Mouse (Mus musculus) lung, postnatal 36 days (tissue): ENCODE data around the gene Ripk1.
A peak's percentile ranks its signal among the peaks of the same experiment; 100 is the strongest.

Experiments
- DNase-seq: peaks from one replicate; pipeline ENCODE4 v3.0.0; 2022; ENCODE audit warnings: mixed read lengths

The Ripk1 gene

GRCm38 (mm10) chr13:34002058-34003006 is at the start of gene Ripk1, which contains the start of gene Serpinb6a:
Ripk1 (plus strand) TSS chr13:34002363.
Serpinb6a (minus strand) TSS chr13:34002794.
- DNase-seq: peak; percentile 96

GRCm38 (mm10) chr13:33952947-33953346 is 49.2 kb upstream of the Ripk1 start:
- no peak for DNase-seq

- peak; percentile 71 for DNase-seq
These were observed 45.4 kb upstream of the Ripk1 start for GRCm38 (mm10) chr13:33956571-33957421.

- no peak for DNase-seq
These were observed 42.4 kb upstream of the Ripk1 start for GRCm38 (mm10) chr13:33959771-33960170.

- DNase-seq: peak; percentile 75
These were observed 37.7 kb upstream of the Ripk1 start, which contains the start of gene Nqo2 for GRCm38 (mm10) chr13:33964206-33965046. Nqo2 (plus strand) TSS chr13:33964687.

GRCm38 (mm10) chr13:33965056-33966024 is 36.8 kb upstream of the Ripk1 start:
- DNase-seq: peak; percentile 52

- DNase-seq: no peak
These were observed 36.1 kb upstream of the Ripk1 start for GRCm38 (mm10) chr13:33966025-33966412.

GRCm38 (mm10) chr13:33966574-33966973 is 35.6 kb upstream of the Ripk1 start:
- no peak for DNase-seq

GRCm38 (mm10) chr13:33989625-33990024 is 12.5 kb upstream of the Ripk1 start:
- no peak for DNase-seq

GRCm38 (mm10) chr13:33995197-33995596 is 7.0 kb upstream of the Ripk1 start:
- DNase-seq: peak; percentile 90

GRCm38 (mm10) chr13:34003058-34003457 is 895 bp downstream of the Ripk1 start:
- DNase-seq: no peak

GRCm38 (mm10) chr13:34007234-34007633 is 5.1 kb downstream of the Ripk1 start:
- peak; percentile 8 for DNase-seq

GRCm38 (mm10) chr13:34016927-34017569 is 14.9 kb downstream of the Ripk1 start:
- no peak for DNase-seq

GRCm38 (mm10) chr13:34018521-34018920 is 16.4 kb downstream of the Ripk1 start:
- no peak for DNase-seq

- DNase-seq: no peak
These were observed 19.8 kb downstream of the Ripk1 start for GRCm38 (mm10) chr13:34021998-34022397.

GRCm38 (mm10) chr13:34032041-34032440 is 29.9 kb downstream of the Ripk1 start:
- DNase-seq: no peak

- no peak for DNase-seq
These were observed 33.3 kb downstream of the Ripk1 start for GRCm38 (mm10) chr13:34035424-34035823.

GRCm38 (mm10) chr13:34036726-34037125 is 34.6 kb downstream of the Ripk1 start:
- peak; percentile 51 for DNase-seq

- peak; percentile 97 for DNase-seq
These were observed 35.3 kb downstream of the Ripk1 start, which contains the start of gene Bphl for GRCm38 (mm10) chr13:34037172-34038055. Bphl (plus strand) TSS chr13:34037597.
